Mouse (Mus musculus): ENCODE measurements around the gene Clca4b. TPM values are rescaled to one million over a fixed set of nuclear protein-coding genes. Genes with fewer than 3 reads are reported as not detected.
"Not testable (repeated sequence)": the region's sequence is repeated elsewhere in the genome, so short reads cannot be mapped to it uniquely, and the experiment has no call there.

Gene Clca4b
- polyA plus RNA-seq, 1 experiment from 2014 or later, result not detected

GRCm38 (mm10) chr3:144947376-144947775 is 15.0 kb upstream of the Clca4b start:
- H3K27me3 ChIP-seq (ENCODE audit: control insufficient read depth, insufficient read depth, low read length); DNase-seq (ENCODE audit: low spot score); H3K4me3 ChIP-seq (ENCODE audit: low read depth, low read length); H3K36me3 ChIP-seq (ENCODE audit: control insufficient read depth, insufficient read depth, low read length); H3K9ac ChIP-seq (ENCODE audit: low read length); H3K9me3 ChIP-seq (ENCODE audit: control insufficient read depth, low read length); H3K4me2 ChIP-seq (ENCODE audit: low read depth, low read length, severe bottlenecking); H3K27ac ChIP-seq (ENCODE audit: low read depth, low read length); H3K4me1 ChIP-seq (replicated peaks; ENCODE audit: control insufficient read depth, insufficient read depth, low read length): not testable (repeated sequence)
- ATAC-seq (replicated peaks; ENCODE audit: low FRiP score), result 0 out of 2 replicates have a peak, but pooled peaks have one; percentile 12
- 23% methylated on average over 5 of the region's 5 CpGs for WGBS

DNA sequence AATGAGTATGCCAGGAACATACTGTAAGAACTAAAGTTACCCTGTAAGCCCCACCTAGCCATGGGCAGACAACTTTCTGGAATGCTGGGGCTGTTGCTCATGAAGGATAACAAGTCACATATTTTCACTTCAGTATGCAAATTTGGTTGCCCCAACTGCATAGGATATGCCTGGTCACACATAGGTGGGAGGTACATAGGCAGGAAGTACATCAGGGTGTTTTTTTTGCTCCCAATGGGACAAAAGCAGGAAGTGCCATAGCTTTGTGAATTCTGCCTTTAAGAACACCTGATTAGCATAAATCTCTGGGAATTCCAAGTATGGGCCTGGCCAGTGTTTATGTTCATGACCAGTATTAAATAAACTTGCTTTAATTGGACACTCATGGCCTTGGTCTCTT is 1.3 kb upstream of the Clca4b start:
- not testable (repeated sequence) for H3K36me3 ChIP-seq (ENCODE audit: control insufficient read depth, insufficient read depth, low read length); H3K4me3 ChIP-seq (ENCODE audit: low read depth, low read length); H3K9me3 ChIP-seq (ENCODE audit: control insufficient read depth, low read length); H3K27me3 ChIP-seq (ENCODE audit: control insufficient read depth, insufficient read depth, low read length); H3K4me1 ChIP-seq (replicated peaks; ENCODE audit: control insufficient read depth, insufficient read depth, low read length); H3K4me2 ChIP-seq (ENCODE audit: low read depth, low read length, severe bottlenecking); ATAC-seq (replicated peaks; ENCODE audit: low FRiP score); DNase-seq (ENCODE audit: low spot score); H3K27ac ChIP-seq (ENCODE audit: low read depth, low read length); H3K9ac ChIP-seq (ENCODE audit: low read length)

DNA sequence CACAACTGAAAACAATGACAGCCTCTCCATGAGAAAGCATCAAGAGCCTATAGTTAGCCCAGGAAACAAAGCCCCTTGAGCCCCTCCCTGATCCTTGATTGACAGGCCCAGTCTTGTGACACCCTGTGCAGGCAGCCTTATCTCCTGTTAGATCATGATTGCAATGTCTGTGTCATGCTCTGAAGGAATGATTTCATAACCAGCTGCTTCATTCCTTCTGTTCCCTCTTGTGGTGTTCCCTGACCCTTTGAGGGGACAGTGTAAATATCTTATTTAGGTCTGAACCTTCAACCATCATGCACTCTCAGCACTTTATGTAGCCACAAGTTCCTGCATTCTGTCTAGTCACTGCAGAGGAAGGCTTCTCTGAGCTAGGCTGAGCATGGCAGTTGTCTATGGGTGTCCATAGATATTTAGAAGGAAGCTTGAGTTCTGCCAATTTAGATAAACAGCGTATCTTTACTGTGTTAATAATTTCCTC is 722 bp upstream of the Clca4b start:
- WGBS, result 93% methylated on average over 1 of the region's 1 CpGs
- no peaks in the 10 kb centered on the region for H3K27me3 ChIP-seq (ENCODE audit: control insufficient read depth, insufficient read depth, low read length)
- no peaks in the 10 kb centered on the region for H3K4me1 ChIP-seq (replicated peaks; ENCODE audit: control insufficient read depth, insufficient read depth, low read length)
- no peak overlapping the region for H3K9ac ChIP-seq (ENCODE audit: low read length)
- no peak overlapping the region for H3K27ac ChIP-seq (ENCODE audit: low read depth, low read length)
- no peak overlapping the region for H3K4me2 ChIP-seq (ENCODE audit: low read depth, low read length, severe bottlenecking)
- no peaks in the 10 kb centered on the region for H3K36me3 ChIP-seq (ENCODE audit: control insufficient read depth, insufficient read depth, low read length)
- no peaks in the 10 kb centered on the region for H3K9me3 ChIP-seq (ENCODE audit: control insufficient read depth, low read length)
- DNase-seq (ENCODE audit: low spot score) (no peak), ATAC-seq (replicated peaks; ENCODE audit: low FRiP score) (0 out of 2 replicates have a peak, but pooled peaks have one; percentile 33)
- H3K4me3 ChIP-seq (ENCODE audit: low read depth, low read length), result no peak overlapping the region

GRCm38 (mm10) chr3:144914014-144914413 is 18.3 kb downstream of the Clca4b start:
- ATAC-seq (replicated peaks; ENCODE audit: low FRiP score), result no peak

GRCm38 (mm10) chr3:144897042-144897678 is 35.2 kb downstream of the Clca4b start:
- Histone ChIP-seq H3K9ac (ENCODE audit: low read length) (no peak overlapping the region), H3K4me2 (ENCODE audit: low read depth, low read length, severe bottlenecking) (no peak overlapping the region), H3K36me3 (ENCODE audit: control insufficient read depth, insufficient read depth, low read length) (no peaks in the 10 kb centered on the region), H3K9me3 (ENCODE audit: control insufficient read depth, low read length) (no peaks in the 10 kb centered on the region), H3K4me1 (replicated peaks; ENCODE audit: control insufficient read depth, insufficient read depth, low read length) (no peaks in the 10 kb centered on the region), H3K27ac (ENCODE audit: low read depth, low read length) (no peak overlapping the region), H3K27me3 (ENCODE audit: control insufficient read depth, insufficient read depth, low read length) (no peaks in the 10 kb centered on the region), H3K4me3 (ENCODE audit: low read depth, low read length) (no peak overlapping the region)
- ATAC-seq (replicated peaks; ENCODE audit: low FRiP score) (no peak), DNase-seq (ENCODE audit: low spot score) (no peak)
- WGBS, result 89% methylated on average over 2 of the region's 2 CpGs

More at GRCm38 (mm10) chr3:144914014-144914413, 18.3 kb downstream of the Clca4b start:
- Histone ChIP-seq H3K4me1 (replicated peaks; ENCODE audit: control insufficient read depth, insufficient read depth, low read length) (no peaks in the 10 kb centered on the region), H3K27ac (ENCODE audit: low read depth, low read length) (no peak overlapping the region), H3K27me3 (ENCODE audit: control insufficient read depth, insufficient read depth, low read length) (no peaks in the 10 kb centered on the region), H3K9ac (ENCODE audit: low read length) (no peak overlapping the region), H3K4me3 (ENCODE audit: low read depth, low read length) (no peak overlapping the region), H3K9me3 (ENCODE audit: control insufficient read depth, low read length) (no peaks in the 10 kb centered on the region), H3K4me2 (ENCODE audit: low read depth, low read length, severe bottlenecking) (no peak overlapping the region), H3K36me3 (ENCODE audit: control insufficient read depth, insufficient read depth, low read length) (no peaks in the 10 kb centered on the region)
- no peak for DNase-seq (ENCODE audit: low spot score)
- WGBS, result 91% methylated on average over 2 of the region's 2 CpGs

DNA sequence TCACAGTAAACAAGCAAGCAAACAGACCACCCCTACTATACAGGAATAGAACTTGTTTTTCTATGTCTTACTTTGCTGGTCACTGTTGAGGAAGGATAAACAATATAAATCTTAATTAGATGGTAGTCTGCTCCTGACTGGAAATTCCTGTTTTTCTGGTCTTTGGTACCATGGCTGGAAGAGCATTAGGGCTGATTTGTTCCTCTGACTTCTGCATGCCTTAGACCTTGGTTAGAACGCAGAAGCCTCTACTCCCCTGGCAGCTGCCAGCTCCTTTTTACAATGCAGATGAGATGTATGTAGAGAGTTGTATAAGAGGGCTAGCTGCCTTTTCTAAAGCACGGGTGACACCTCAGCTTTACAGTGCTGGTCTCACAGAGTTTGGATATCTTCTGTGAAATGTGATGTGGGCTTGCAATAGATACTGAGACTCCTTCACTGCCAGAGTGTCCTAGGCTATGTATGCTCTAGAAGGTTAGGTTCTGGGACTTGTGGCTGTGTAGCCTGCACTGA is 42.0 kb downstream of the Clca4b start:
- no peak overlapping the region for H3K9ac ChIP-seq (ENCODE audit: low read length)
- ATAC-seq (replicated peaks; ENCODE audit: low FRiP score) (no peak), DNase-seq (ENCODE audit: low spot score) (no peak)
- H3K4me2 ChIP-seq (ENCODE audit: low read depth, low read length, severe bottlenecking), result no peak overlapping the region
- 60% methylated on average over 2 of the region's 2 CpGs for WGBS
- no peaks in the 10 kb centered on the region for H3K36me3 ChIP-seq (ENCODE audit: control insufficient read depth, insufficient read depth, low read length)
- no peaks in the 10 kb centered on the region for H3K4me1 ChIP-seq (replicated peaks; ENCODE audit: control insufficient read depth, insufficient read depth, low read length)
- no peaks in the 10 kb centered on the region for H3K27me3 ChIP-seq (ENCODE audit: control insufficient read depth, insufficient read depth, low read length)
- H3K27ac ChIP-seq (ENCODE audit: low read depth, low read length), result no peak overlapping the region
- no peak overlapping the region for H3K4me3 ChIP-seq (ENCODE audit: low read depth, low read length)
- no peaks in the 10 kb centered on the region for H3K9me3 ChIP-seq (ENCODE audit: control insufficient read depth, low read length)

GRCm38 (mm10) chr3:144886957-144887356 is 45.4 kb downstream of the Clca4b start:
- H3K4me3 ChIP-seq (ENCODE audit: low read depth, low read length), result no peak overlapping the region
- no peaks in the 10 kb centered on the region for H3K9me3 ChIP-seq (ENCODE audit: control insufficient read depth, low read length)
- no peak overlapping the region for H3K9ac ChIP-seq (ENCODE audit: low read length)
- H3K27ac ChIP-seq (ENCODE audit: low read depth, low read length), result no peak overlapping the region
- no peaks in the 10 kb centered on the region for H3K4me1 ChIP-seq (replicated peaks; ENCODE audit: control insufficient read depth, insufficient read depth, low read length)
- no peak for DNase-seq (ENCODE audit: low spot score)
- no peaks in the 10 kb centered on the region for H3K27me3 ChIP-seq (ENCODE audit: control insufficient read depth, insufficient read depth, low read length)
- H3K36me3 ChIP-seq (ENCODE audit: control insufficient read depth, insufficient read depth, low read length), result no peaks in the 10 kb centered on the region
- ATAC-seq (replicated peaks; ENCODE audit: low FRiP score), result no peak
- H3K4me2 ChIP-seq (ENCODE audit: low read depth, low read length, severe bottlenecking), result no peak overlapping the region

GRCm38 (mm10) chr3:144872012-144872411 is 60.3 kb downstream of the Clca4b start:
- not testable (repeated sequence) for H3K4me3 ChIP-seq (ENCODE audit: low read depth, low read length); H3K36me3 ChIP-seq (ENCODE audit: control insufficient read depth, insufficient read depth, low read length); H3K9ac ChIP-seq (ENCODE audit: low read length); ATAC-seq (replicated peaks; ENCODE audit: low FRiP score); DNase-seq (ENCODE audit: low spot score); H3K4me1 ChIP-seq (replicated peaks; ENCODE audit: control insufficient read depth, insufficient read depth, low read length); H3K9me3 ChIP-seq (ENCODE audit: control insufficient read depth, low read length); H3K27me3 ChIP-seq (ENCODE audit: control insufficient read depth, insufficient read depth, low read length); H3K27ac ChIP-seq (ENCODE audit: low read depth, low read length); H3K4me2 ChIP-seq (ENCODE audit: low read depth, low read length, severe bottlenecking)
- 52% methylated on average over 3 of the region's 4 CpGs for WGBS

Data from forebrain, embryonic 11.5 days (tissue).